Comparison of ENCODE assay signal across 16 mouse cellular contexts in the genomic region with DNA sequence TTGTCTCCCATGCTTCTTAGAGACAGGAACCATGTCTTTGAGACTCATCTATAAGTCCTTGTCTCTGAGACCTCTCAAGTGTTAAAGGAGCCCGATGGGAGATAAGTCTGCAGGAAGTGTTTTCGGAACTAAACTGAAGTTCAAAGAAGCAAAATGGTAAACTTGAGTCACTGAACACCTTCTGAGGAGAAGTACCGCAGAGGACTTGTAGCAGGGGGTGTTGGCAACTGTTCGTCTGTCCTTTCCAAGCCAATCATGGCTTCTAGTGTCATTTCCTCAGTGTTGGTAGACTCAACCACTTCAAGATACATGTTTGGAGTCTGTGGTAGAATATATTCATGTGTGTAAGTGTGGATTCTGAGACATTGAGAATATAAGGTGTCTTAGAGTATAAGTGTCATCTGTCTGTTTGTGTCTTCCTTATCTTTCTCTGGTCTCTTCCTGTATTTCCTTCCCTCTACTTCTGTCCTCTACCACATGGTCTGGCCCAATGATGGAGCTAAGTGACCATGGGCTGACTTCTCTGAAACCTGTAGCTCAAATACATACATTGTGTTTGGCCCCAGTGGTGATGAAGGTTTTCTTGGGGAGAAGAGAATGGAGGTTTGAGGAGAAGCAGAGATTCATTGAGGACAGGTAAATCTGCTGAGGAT. TPM values are rescaled to one million over a fixed set of nuclear protein-coding genes. Genes with fewer than 3 reads are reported as not detected.
"Had no signal": no experiment of that assay in that cellular context is flagged by ENCODE, and none has a peak within 500 bp of the region (broad histone marks: within the 10 kb centered on the region; RNA-seq: fewer than 3 reads in every experiment).

No protein-coding gene starts in this region.

- ATAC-seq: midbrain, embryonic 13.5 days had no signal

- H3K36me3 ChIP-seq: limb, embryonic 10.5 days; liver, embryonic 15.5 days; midbrain, embryonic 13.5 days; neural tube, embryonic 12.5 days had no signal

- H3K4me1 ChIP-seq: midbrain, embryonic 13.5 days; neural tube, embryonic 12.5 days had no signal

- DNase-seq: lung, adult 2 months; right cerebral cortex, postnatal 4 days had no signal

- H3K9ac ChIP-seq: liver, embryonic 15.5 days; midbrain, embryonic 13.5 days; neural tube, embryonic 12.5 days had no signal

- H3K27ac ChIP-seq: limb, embryonic 10.5 days; liver, embryonic 15.5 days; midbrain, embryonic 13.5 days; neural tube, embryonic 12.5 days had no signal

- H3K4me2 ChIP-seq: liver, embryonic 11.5 days; liver, embryonic 15.5 days; midbrain, embryonic 13.5 days; neural tube, embryonic 12.5 days had no signal

- H3K9me3 ChIP-seq: limb, embryonic 10.5 days; liver, embryonic 15.5 days; midbrain, embryonic 13.5 days; neural tube, embryonic 12.5 days had no signal

- H3K4me3 ChIP-seq: limb, embryonic 10.5 days; liver, embryonic 15.5 days; midbrain, embryonic 13.5 days; neural tube, embryonic 12.5 days had no signal

- H3K27me3 ChIP-seq: liver, embryonic 15.5 days; midbrain, embryonic 13.5 days; neural tube, embryonic 12.5 days had no signal

RNA-seq across cellular contexts. Expression of gene Scgb1a1, which starts 31.9 kb away (rescaled TPM):
- total RNA-seq: layer of hippocampus, adult 8-10 months; layer of hippocampus, postnatal 14 days; left cerebral cortex, adult 18-20 months; left cerebral cortex, postnatal 10 days; megakaryocyte progenitor cell, adult 5-6 weeks; midbrain, postnatal 0 days; neutrophil, adult 5-6 weeks had no signal
- polyA plus RNA-seq: limb, embryonic 10.5 days; limb, embryonic 14.5 days; liver, embryonic 11.5 days; liver, embryonic 15.5 days; midbrain, embryonic 13.5 days; midbrain, postnatal 0 days; neural tube, embryonic 12.5 days; stomach, embryonic 14.5 days had no signal
